Mouse (Mus musculus) olfactory bulb, adult 2 months (tissue): ENCODE results near the gene Med13l.

ENCODE experiments used
- CTCF ChIP-seq: fragments of 200-500 bp; IDR thresholded peaks from 2 replicates; pipeline ENCODE4 v1.5.1; 2012; ENCODE audit warnings: low read depth, mild to moderate bottlenecking, low read length, moderate library complexity; ENCODE audit not compliant: insufficient read depth
- POLR2A ChIP-seq: fragments of 200-500 bp; IDR thresholded peaks from 2 replicates; pipeline ENCODE4 v1.6.1; 2012; ENCODE audit warnings: mild to moderate bottlenecking, low read depth, low read length, moderate library complexity; ENCODE audit not compliant: insufficient read depth

DNA sequence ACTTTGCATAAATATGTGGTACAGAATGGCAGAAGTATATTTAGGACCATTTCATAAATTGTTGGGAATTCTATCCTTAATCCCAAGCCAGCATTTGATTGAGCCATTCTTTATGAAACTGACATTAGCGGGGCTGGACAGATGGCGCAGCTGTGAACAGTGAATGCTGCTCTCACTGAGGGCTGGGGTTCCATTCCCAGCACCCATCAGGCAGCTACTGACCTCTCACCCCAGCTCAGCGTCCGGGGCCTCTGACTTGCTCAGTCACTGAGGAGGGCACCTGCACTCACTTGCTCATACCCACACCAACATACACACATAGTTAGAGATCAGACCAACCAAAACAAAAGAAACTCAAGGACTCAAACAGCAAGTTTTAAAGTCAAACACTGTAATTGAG is 24.9 kb downstream of the Med13l start:
- no peak for TF ChIP-seq CTCF
- TF ChIP-seq POLR2A: no peak
